Mouse (Mus musculus): ENCODE measurements around the gene Bcam.

Gene Bcam

GRCm38 (mm10) chr7:19726541-19726940 lies 44.3 kb downstream of the Bcam start:
- no peak for DNase-seq (ENCODE audit: extremely low spot score)

GRCm38 (mm10) chr7:19724167-19724566 lies 46.6 kb downstream of the Bcam start:
- no peak for DNase-seq (ENCODE audit: extremely low spot score)

- no peak for DNase-seq (ENCODE audit: extremely low spot score)
These were observed 48.0 kb downstream of the Bcam start for GRCm38 (mm10) chr7:19722754-19723195.

DNA sequence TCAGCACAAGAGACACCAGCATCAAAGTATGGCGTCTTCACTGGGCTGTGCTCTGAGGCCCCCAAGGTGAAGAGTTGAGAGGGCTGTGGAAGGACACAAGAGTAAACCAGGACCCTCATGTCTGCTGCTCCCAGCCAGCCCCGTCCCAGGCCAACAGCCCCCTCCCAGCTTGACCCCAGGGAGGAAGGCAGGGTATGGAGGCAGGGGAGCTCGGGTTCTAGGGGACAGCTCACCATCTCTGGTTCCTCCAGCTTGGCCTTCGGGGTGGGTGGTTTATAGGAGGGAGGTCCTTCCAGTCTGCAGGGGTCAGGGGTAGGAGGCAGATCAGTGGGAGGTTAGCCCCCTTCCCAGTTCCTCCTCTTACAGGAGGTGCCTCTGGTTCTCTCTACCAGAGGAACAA lies 51.6 kb downstream of the Bcam start:
- DNase-seq (ENCODE audit: extremely low spot score): no peak

DNA sequence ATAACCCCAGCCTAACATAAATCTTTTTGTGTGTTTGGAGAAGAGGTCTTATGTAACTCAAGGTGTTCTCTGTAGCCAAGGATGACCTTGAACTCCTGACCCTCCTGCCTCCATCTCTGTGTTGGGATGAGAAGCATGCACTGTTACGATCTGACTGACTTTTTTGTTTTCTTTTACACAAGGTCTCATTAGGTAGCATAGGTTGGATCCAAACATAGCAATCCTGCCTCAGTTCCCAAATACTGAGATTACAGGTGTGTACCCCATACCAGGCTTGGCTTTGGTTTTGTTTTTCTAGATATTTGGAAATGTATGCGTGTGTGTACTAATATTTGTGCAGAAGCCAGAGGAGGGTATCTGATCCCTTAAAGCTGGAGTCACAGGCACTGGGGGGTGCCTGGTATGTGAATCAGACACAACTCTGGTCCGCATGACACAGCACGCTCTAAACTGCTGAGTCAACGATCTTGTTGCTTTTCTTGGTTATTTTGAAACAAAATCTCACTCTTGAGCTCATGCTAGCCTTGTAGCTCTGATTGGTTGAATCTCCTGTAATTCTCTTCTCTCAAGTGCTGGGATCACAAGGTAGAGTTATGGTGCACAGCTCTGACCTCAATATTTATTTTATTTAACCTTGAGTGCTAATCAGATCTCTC lies 52.4 kb downstream of the Bcam start:
- DNase-seq (ENCODE audit: extremely low spot score): no peak

GRCm38 (mm10) chr7:19717346-19717745 lies 53.5 kb downstream of the Bcam start:
- no peak for DNase-seq (ENCODE audit: extremely low spot score)

- no peak for DNase-seq (ENCODE audit: extremely low spot score)
These were observed 54.0 kb downstream of the Bcam start for GRCm38 (mm10) chr7:19716822-19717221.

DNA sequence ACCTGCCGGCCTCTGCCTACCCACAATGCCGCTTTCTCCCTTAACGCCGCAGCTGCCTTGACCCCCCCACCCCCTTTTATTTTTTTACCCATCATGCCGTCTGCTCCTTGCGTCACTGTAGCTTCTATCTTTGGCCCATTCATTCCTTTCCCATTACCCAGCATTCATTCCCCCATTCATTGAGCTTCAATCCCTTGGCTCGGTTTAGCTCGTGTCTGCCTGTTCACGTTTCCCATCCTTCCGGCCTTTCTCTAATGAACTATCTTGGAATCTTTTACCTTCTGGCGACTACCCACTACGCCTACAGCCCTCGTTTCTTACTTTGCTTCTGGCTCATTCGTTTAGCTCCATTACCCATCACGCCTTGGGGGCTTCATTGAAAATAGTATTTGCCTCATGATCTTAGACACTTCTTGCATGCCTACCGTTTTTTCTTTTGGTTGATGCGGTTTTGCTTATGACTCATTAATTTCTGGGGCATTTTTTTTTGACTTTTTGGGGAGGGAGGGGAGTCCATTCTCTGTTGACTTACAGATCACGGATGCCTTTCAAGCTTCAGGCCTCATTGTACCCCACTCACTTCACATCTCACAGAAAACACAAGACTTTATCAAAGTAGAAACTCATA lies 54.6 kb downstream of the Bcam start:
- no peak for DNase-seq (ENCODE audit: extremely low spot score)

GRCm38 (mm10) chr7:19715239-19716054 lies 55.4 kb downstream of the Bcam start, which contains the start of gene Tomm40:
Gene Tomm40, minus strand, starts transcription at chr7:19715438.
- DNase-seq (ENCODE audit: extremely low spot score): peak; percentile 100

DNA sequence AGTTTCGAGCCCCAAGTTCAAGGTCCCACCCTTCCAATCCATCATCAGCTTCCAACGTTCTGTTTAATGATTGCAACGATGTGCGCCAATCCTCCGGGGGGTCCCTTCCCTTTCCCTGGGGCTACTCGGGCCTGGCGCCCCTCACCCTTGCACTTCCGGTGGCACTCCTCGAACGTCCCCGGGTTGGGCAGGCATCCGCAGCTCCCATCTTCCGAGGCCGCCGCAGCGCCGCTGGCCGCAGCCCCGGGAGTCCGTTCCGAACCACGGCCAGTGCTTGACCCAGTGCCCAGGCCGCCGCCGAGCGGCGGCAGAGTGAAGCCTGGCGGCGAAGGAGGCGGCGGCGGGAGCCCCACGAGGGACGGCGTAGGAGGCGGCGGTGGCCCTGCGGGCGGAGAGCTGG lies 56.0 kb downstream of the Bcam start:
- no peak for DNase-seq (ENCODE audit: extremely low spot score)

DNA sequence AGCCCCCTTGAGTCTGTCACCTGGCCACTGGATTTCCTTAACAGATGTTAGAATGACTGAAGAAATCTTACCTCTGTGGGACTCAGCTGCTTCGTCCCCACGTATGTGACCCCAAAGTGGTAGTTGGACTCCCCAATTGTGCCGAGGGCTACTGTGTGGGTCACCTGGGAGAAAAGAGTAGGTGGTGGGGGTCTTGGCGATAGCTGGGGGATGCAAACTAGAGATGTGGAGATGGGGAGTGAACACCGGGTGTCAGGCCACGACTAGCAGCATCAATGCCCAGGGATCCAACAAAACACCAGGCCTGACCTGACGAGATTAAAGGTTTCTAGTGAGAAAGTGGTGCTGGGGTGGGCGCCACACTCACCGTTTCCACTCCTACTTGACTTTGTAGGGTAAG lies 57.2 kb downstream of the Bcam start:
- no peak for DNase-seq (ENCODE audit: extremely low spot score)

DNA sequence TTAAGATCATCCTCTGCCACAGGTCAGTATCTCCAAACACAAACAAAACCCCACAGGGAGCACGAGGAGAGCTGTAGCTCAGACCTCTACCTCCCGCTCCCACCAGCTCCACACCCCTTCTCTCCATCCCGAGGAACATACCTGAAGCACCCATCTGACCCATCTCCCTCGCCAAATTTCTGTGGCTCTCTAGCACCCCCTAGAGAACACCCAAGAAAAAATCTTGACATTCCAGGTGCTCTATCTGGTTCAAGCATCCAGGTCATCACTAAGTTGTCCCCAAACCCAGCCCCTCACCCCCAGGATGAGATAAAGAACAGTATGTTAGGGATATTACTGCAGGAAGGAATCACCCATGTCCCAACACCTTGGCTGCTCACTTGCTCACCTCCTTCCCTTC lies 57.6 kb downstream of the Bcam start:
- peak; percentile 29 for DNase-seq (ENCODE audit: extremely low spot score)

DNA sequence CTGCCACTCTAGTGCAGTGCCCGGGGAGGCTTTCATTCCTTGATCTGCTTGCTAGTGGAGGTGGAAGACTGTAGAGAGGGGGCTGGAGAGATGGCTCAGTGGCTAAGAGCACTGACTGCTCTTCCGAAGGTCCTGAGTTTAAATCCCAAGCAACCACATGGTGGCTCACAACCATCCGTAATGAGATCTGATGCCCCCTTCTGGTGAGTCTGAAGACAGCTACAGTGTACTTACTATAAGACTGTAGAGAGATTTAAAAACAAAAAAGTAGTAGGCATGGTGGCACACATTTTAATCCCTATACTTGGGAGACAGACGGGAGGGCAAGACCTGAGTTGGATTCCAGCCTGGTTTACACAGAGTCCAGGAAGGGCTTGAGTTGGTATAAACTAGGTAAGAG lies 58.4 kb downstream of the Bcam start:
- DNase-seq (ENCODE audit: extremely low spot score): no peak

GRCm38 (mm10) chr7:19710650-19711049 lies 60.2 kb downstream of the Bcam start:
- no peak for DNase-seq (ENCODE audit: extremely low spot score)

All from embryo, embryonic 9.5 days (tissue).